Mouse (Mus musculus): ENCODE results near the gene Txlnb. TPM values are rescaled to one million over a fixed set of nuclear protein-coding genes. Genes with fewer than 3 reads are reported as not detected.
"Not testable (repeated sequence)": the region's sequence is repeated elsewhere in the genome, so short reads cannot be mapped to it uniquely, and the experiment has no call there.

The Txlnb gene
- 0.40 and 1.4 TPM in 2 replicates for total RNA-seq (2014; fragmentation: Nextera tagmentation)
- total RNA-seq (2017), result 0.57 TPM in 1 of 2 replicates, not detected in the other

GRCm38 (mm10) chr10:17795767-17796631, at the start of gene Txlnb:
Gene Txlnb (plus strand): TSS chr10:17796226.
- peak; percentile 88 for ATAC-seq (replicated peaks; ENCODE audit: low FRiP score, low TSS enrichment, poor library complexity, severe bottlenecking)

- ATAC-seq (replicated peaks; ENCODE audit: low FRiP score, low TSS enrichment, poor library complexity, severe bottlenecking), result no peak
Observed at GRCm38 (mm10) chr10:17752478-17752877, 43.5 kb upstream of the Txlnb start.

GRCm38 (mm10) chr10:17759772-17760171, 36.3 kb upstream of the Txlnb start:
- no peak for ATAC-seq (replicated peaks; ENCODE audit: low FRiP score, low TSS enrichment, poor library complexity, severe bottlenecking)

DNA sequence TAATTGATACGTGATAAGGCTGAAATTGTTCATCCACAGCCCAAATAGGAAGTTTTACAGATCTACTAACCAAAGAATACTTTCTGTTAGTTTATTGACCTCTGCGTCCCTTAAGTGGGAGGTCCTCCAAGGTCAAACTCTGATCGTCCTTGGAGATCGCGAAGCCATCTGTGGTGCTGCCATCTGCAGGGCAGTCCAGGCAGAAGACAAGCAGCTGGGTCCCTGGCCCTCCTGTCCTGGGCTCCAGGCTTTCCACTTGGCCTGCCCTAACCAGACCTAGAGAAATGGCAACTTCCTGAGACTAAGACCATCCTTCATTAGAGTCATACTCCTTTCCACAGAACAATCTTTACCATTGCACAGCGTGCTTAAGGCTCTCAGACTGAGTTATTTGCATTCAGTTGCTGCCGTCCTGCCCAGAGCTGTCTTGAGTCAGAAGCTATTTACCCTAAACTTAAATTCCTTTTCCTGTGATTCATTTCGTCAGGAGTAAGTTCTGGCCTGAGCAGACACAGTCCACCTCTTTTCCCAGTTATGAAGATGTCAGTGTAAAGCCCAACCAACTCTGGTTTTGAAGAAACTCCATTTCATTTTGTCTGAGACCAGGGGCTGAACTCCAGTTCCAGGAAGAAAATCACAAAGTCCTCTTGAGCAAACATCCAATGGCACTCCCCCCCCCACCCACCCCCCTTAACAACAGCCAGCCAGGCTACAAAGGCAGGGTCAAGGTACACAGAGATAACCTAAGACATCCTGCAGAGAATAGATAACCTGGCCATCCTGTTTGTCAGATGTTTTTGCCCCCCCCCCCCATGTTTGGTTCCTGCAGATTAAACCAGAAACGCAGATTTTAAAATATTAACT, 35.0 kb upstream of the Txlnb start:
- ATAC-seq (replicated peaks; ENCODE audit: low FRiP score, low TSS enrichment, poor library complexity, severe bottlenecking), result no peak

GRCm38 (mm10) chr10:17761652-17762051, 34.4 kb upstream of the Txlnb start:
- peak; percentile 52; the same call in 1 of the 2 replicates for ATAC-seq (replicated peaks; ENCODE audit: low FRiP score, low TSS enrichment, poor library complexity, severe bottlenecking)

GRCm38 (mm10) chr10:17762946-17763345, 33.1 kb upstream of the Txlnb start:
- ATAC-seq (replicated peaks; ENCODE audit: low FRiP score, low TSS enrichment, poor library complexity, severe bottlenecking), result no peak

GRCm38 (mm10) chr10:17769856-17770255, 26.2 kb upstream of the Txlnb start:
- ATAC-seq (replicated peaks; ENCODE audit: low FRiP score, low TSS enrichment, poor library complexity, severe bottlenecking), result no peak

DNA sequence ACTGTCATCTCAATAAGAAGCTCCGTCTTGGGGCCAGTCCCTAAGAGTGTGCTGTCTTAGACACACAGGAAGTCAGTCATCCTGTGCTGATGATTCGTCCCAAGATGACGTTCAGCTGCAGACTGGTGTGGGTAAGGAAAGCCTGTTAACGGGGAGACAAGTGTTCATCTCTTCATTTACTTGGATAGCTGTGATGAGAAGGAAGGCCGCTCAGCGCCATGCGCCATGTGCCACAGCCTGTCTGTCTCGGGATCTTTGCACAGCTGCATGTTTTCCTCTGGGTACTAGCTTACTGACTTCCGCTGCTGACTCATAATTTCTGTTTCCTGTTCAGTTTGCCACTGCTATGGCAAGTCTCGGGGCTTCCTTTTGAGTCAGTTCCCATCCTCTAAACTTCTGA, 23.7 kb upstream of the Txlnb start:
- 0 out of 2 replicates have a peak, but pooled peaks have one; percentile 26 for ATAC-seq (replicated peaks; ENCODE audit: low FRiP score, low TSS enrichment, poor library complexity, severe bottlenecking)

DNA sequence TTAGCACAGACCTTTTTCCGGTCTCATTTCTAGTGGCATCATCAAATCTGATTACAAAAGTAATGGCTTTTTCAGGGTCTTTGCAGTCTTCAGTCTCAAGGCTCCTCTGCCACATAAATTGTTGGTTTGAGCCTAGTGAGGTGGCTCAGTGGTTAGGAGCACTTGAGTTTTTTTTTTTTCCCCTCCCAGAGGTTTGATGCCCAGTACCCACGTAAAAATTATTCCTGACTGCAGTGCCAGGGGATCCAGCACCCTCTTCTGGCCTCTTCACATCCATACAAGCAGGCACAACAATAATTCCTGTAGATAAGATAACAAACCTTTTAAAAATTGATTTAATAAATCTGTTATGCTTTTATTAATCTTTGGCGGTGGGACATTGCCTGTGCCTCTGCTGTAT, 21.7 kb upstream of the Txlnb start:
- ATAC-seq (replicated peaks; ENCODE audit: low FRiP score, low TSS enrichment, poor library complexity, severe bottlenecking), result no peak

DNA sequence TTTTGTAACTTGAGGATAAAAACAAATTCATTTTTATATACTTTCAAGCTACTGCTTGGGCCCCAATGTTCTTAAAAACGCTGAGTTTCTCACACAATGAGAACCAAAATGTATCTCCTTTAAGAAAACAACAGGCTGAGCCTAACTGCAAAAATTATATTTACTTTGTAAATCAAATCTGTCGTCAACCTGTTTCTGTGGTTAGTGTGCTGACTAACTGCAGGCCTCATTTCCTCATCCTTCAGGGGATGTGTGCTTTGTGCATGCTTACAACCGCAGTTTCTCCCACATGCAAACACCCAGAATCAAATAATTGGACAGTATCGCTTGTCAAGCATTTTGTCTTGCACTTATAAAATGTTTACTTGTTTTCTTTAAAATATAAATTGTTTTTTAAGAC, 20.9 kb upstream of the Txlnb start:
- no peak for ATAC-seq (replicated peaks; ENCODE audit: low FRiP score, low TSS enrichment, poor library complexity, severe bottlenecking)

GRCm38 (mm10) chr10:17776684-17777083, 19.3 kb upstream of the Txlnb start:
- ATAC-seq (replicated peaks; ENCODE audit: low FRiP score, low TSS enrichment, poor library complexity, severe bottlenecking), result not testable (repeated sequence)

DNA sequence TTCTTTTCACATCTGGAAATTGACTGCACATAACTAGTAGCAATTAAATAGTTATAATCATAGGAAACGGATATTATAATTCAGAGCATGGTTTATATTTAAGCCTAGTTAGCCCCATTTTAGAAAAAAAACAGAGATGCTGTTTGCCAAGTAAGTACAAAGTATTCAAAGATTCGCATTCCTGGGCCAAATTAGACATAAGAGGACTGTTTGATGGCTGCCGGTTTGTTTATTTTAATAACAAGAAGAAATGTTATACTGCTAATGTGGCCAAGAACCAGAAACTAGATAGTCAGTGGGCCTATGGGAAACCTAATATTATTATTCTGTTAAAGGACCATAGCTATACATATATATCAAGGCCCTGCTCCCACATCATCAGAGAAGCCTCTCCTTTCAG, 9.3 kb upstream of the Txlnb start:
- no peak for ATAC-seq (replicated peaks; ENCODE audit: low FRiP score, low TSS enrichment, poor library complexity, severe bottlenecking)

- no peak for ATAC-seq (replicated peaks; ENCODE audit: low FRiP score, low TSS enrichment, poor library complexity, severe bottlenecking)
Observed at GRCm38 (mm10) chr10:17787938-17788337, 8.1 kb upstream of the Txlnb start.

- ATAC-seq (replicated peaks; ENCODE audit: low FRiP score, low TSS enrichment, poor library complexity, severe bottlenecking), result no peak
Observed at GRCm38 (mm10) chr10:17788347-17788746, 7.7 kb upstream of the Txlnb start.

DNA sequence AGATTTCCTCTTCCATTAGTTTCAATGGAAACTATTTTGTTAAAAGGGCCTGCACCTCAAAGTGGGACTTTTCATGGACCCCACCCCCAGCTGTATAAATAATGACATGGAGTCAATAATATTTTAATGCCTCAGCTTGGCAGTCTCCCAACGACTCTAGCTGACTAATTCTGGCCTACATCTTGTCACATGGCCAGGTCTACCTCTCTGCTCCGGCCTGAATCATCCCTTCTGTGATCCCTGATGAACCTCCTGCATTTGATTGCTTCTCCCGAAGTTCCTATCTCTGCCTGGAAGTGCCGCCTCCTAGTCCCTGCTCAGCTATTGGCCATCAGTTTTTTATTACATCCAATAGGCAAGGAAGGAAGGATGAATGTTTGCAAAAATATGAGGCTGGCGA, 2.1 kb upstream of the Txlnb start:
- ATAC-seq (replicated peaks; ENCODE audit: low FRiP score, low TSS enrichment, poor library complexity, severe bottlenecking), result no peak

DNA sequence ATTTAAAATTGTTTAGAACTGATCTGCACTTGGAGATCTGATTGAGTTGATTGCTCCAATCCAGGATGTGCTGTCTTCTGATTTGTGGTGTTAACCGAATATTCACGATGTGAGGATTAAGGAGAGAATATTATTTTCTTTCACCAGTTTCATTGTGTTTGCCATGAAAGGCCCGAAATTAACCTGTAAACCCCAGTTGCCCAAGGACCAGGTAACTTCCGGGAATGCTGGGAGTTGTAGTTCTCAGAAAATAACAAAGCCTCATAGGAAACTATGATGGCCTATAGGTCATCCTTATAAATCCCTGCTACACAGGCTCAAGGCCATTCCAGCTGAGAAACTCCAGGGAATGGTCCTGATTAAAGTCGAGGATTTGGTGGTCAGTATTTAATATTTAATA, 1.6 kb upstream of the Txlnb start:
- ATAC-seq (replicated peaks; ENCODE audit: low FRiP score, low TSS enrichment, poor library complexity, severe bottlenecking), result no peak

GRCm38 (mm10) chr10:17795227-17795626, 799 bp upstream of the Txlnb start:
- ATAC-seq (replicated peaks; ENCODE audit: low FRiP score, low TSS enrichment, poor library complexity, severe bottlenecking), result no peak

DNA sequence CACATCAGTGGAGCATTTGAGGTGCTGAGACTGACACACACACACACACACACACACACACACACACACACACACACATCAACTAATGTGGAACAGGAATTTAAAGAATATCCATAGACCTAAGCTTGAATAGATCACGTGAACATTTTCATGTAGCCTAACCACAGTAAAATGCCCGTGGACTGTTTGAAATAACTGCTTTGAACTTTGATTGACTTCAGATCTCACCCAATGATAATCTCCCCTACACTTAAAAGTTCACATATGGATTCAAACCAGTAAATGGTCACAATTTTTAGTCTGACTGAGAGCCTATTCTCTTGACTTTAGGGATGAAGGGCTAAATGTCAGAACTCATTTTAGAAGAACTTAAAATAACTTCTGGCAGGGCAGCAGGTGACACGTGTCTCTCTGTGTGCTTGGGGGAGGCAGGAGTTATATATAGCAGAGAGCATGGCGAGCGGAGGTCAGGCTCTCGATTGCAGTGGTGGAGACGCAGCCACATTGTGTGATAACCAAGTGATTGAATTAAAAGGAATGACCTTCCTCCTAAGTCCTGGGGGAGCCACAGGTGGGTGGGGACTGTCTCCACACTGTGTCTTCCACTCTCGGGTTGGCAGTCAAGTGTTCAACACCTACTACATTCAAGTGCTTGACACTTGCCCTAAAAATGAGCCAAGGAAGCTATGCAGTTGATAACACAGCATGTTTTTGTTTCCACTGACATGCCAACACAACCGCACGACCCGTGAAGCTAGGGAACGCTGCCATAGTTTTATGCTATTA, 1.0 kb downstream of the Txlnb start:
- no peak for ATAC-seq (replicated peaks; ENCODE audit: low FRiP score, low TSS enrichment, poor library complexity, severe bottlenecking)

- no peak for ATAC-seq (replicated peaks; ENCODE audit: low FRiP score, low TSS enrichment, poor library complexity, severe bottlenecking)
Observed at GRCm38 (mm10) chr10:17797681-17798080, 1.7 kb downstream of the Txlnb start.

GRCm38 (mm10) chr10:17801788-17802187, 5.8 kb downstream of the Txlnb start:
- ATAC-seq (replicated peaks; ENCODE audit: low FRiP score, low TSS enrichment, poor library complexity, severe bottlenecking), result no peak
